Mouse (Mus musculus): ENCODE measurements around the gene Cecr2. TPM values are rescaled to one million over a fixed set of nuclear protein-coding genes. Genes with fewer than 3 reads are reported as not detected.
"Not testable (repeated sequence)": the region's sequence is repeated elsewhere in the genome, so short reads cannot be mapped to it uniquely, and the experiment has no call there.

Cecr2 gene
- polyA plus RNA-seq, 1 experiment from 2014 or later: 14.3 TPM

DNA sequence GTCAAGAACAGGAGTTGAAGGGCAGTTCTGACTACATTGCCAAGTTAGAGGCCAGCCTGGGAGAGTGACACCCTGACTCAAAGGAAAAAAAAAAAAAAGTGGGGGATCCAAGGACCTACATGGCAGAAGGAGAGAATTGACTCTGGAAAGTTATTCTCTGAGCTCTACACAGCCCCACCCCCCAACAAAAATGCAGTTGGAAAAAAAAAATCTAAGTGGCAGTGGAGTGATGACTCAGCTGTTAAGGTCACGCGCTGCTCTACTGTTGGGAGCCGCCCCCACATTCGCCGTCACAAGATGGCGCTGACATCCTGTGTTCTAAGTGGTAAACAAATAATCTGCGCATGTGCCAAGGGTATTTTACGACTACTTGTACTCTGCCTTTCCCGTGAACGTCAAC is 145.8 kb downstream of the Cecr2 start:
- DNase-seq (ENCODE audit: low spot score); H3K27ac ChIP-seq; H3K27me3 ChIP-seq (ENCODE audit: insufficient read depth, poor library complexity, severe bottlenecking); H3K9me3 ChIP-seq; H3K4me3 ChIP-seq; H3K4me1 ChIP-seq (replicated peaks): not testable (repeated sequence)
- H3K36me3 ChIP-seq: peaks cover 55% of the 10 kb centered on the region
- 98% methylated on average over 10 of the region's 10 CpGs for WGBS

GRCm38 (mm10) chr6:120819294-120819693 is 153.1 kb downstream of the Cecr2 start:
- 97% methylated on average over 2 of the region's 2 CpGs for WGBS
- Histone ChIP-seq H3K4me3 (no peak overlapping the region), H3K4me1 (replicated peaks) (peaks cover 13% of the 10 kb centered on the region), H3K27ac (no peak overlapping the region), H3K9me3 (peaks cover 8% of the 10 kb centered on the region), H3K27me3 (ENCODE audit: insufficient read depth, poor library complexity, severe bottlenecking) (no peaks in the 10 kb centered on the region), H3K36me3 (peaks cover 31% of the 10 kb centered on the region)
- no peak for DNase-seq (ENCODE audit: low spot score)

DNA sequence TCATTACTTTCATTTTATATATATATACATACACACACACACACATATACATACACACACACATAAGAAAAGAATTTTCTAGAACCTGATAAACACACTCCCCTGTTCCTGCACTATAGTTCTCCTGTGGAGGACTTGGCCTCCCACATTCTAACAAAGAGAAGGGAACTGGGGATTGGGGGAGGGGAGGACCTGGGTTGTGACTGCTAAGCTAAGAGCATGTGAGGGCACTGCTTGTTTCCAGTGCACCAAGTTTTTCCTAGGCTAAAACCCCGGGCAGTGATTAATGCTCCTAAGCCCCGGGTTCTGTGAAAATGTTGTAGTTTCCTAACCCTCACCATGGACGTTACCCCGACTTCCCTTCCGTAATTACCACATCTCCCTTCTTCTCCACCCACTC is 154.0 kb downstream of the Cecr2 start:
- no peak overlapping the region for H3K4me3 ChIP-seq
- 91% methylated on average over 5 of the region's 5 CpGs for WGBS
- peaks cover 8% of the 10 kb centered on the region for H3K9me3 ChIP-seq
- no peak overlapping the region for H3K27ac ChIP-seq
- no peaks in the 10 kb centered on the region for H3K27me3 ChIP-seq (ENCODE audit: insufficient read depth, poor library complexity, severe bottlenecking)
- no peak for DNase-seq (ENCODE audit: low spot score)
- peaks cover 13% of the 10 kb centered on the region for H3K4me1 ChIP-seq (replicated peaks)
- H3K36me3 ChIP-seq: peaks cover 31% of the 10 kb centered on the region

Other genes starting within 250 kb of the Cecr2 start
- 5.4 and 6.2 TPM in 2 replicates for gene Il17ra, start 203.1 kb upstream of the Cecr2 start, polyA plus RNA-seq (2016; fragmentation: Nextera tagmentation; extraction: Ambion mirVana)
- 0.52 and 1.1 TPM in 2 replicates for gene Tmem121b, start 172.6 kb upstream of the Cecr2 start, polyA plus RNA-seq (2016; fragmentation: Nextera tagmentation; extraction: Ambion mirVana)
- 21.3 and 22.2 TPM in 2 replicates for gene Hdhd5, start 135.1 kb upstream of the Cecr2 start, polyA plus RNA-seq (2016; fragmentation: Nextera tagmentation; extraction: Ambion mirVana)
- gene Slc25a18, start 107.2 kb downstream of the Cecr2 start, polyA plus RNA-seq (2016; fragmentation: Nextera tagmentation; extraction: Ambion mirVana): 0.25 and 1.4 TPM in 2 replicates
- gene Atp6v1e1, start 156.4 kb downstream of the Cecr2 start, polyA plus RNA-seq (2016; fragmentation: Nextera tagmentation; extraction: Ambion mirVana): 136 and 166 TPM in 2 replicates
- 41.3 and 45.0 TPM in 2 replicates for gene Bcl2l13, start 169.8 kb downstream of the Cecr2 start, polyA plus RNA-seq (2016; fragmentation: Nextera tagmentation; extraction: Ambion mirVana)